8 mouse cellular contexts compared by ENCODE assay signal in genomic region chr13:60176136-60176775, GRCm38 (mm10). TPM values are rescaled to one million over a fixed set of nuclear protein-coding genes. Genes with fewer than 3 reads are reported as not detected.
DNase-seq lines count a peak whose midpoint lies in the region; ATAC-seq and TF ChIP-seq lines count a peak whose summit lies in the region.

No protein-coding gene starts in this region.

- under 1% methylated on average over 82 of the region's 82 CpGs for WGBS in forebrain, embryonic 14.5 days

- no peaks in the 10 kb centered on the region for H3K27me3 ChIP-seq in ES-Bruce4 (ENCODE audit: control insufficient read depth, insufficient read depth, low read length, poor library complexity, severe bottlenecking)
- H3K27me3 ChIP-seq in forebrain, embryonic 14.5 days (replicated peaks; ENCODE audit: control insufficient read depth, insufficient read depth, low read length) = peaks cover 3% of the 10 kb centered on the region; the same call in 1 of the 2 replicates

- peak overlapping the region; percentile 68 for H3K4me3 ChIP-seq in ES-Bruce4 (ENCODE audit: low read depth, low read length)
- peak overlapping the region; percentile 81 for H3K4me3 ChIP-seq in forebrain, embryonic 14.5 days (ENCODE audit: low read depth, low read length)

- peak overlapping the region; percentile 90 for H3K4me2 ChIP-seq in forebrain, embryonic 14.5 days (ENCODE audit: low read length)

- peak overlapping the region; percentile 93 for H3K9ac ChIP-seq in ES-Bruce4 (ENCODE audit: low read depth, poor library complexity, severe bottlenecking)
- H3K9ac ChIP-seq in forebrain, embryonic 14.5 days (ENCODE audit: low read length) = peak overlapping the region; percentile 95

- TF ChIP-seq CTCF in ES-Bruce4 (IDR thresholded peaks at IDR 0.05; ENCODE audit: low read depth, low read length) = no peak

- no peaks in the 10 kb centered on the region for H3K9me3 ChIP-seq in ES-Bruce4 (replicated peaks; ENCODE audit: control insufficient read depth, insufficient read depth, low read length, poor library complexity, severe bottlenecking)
- no peaks in the 10 kb centered on the region for H3K9me3 ChIP-seq in forebrain, embryonic 14.5 days (replicated peaks; ENCODE audit: control insufficient read depth, low read length)

- peak; percentile 57 for DNase-seq in adrenal gland, adult 8-10 months
- DNase-seq in forebrain, embryonic 14.5 days (ENCODE audit: low spot score) = peak; percentile 87
- DNase-seq in heart, postnatal 25 days (ENCODE audit: low spot score) = peak; percentile 16
- DNase-seq in layer of hippocampus, postnatal 10 days (ENCODE audit: low spot score in 2 of 2) = peak; percentile 72 to 82
- DNase-seq in lung, postnatal 14 days = peak; percentile 45
- DNase-seq in right cerebral cortex, postnatal 10 days (ENCODE audit: low spot score in 2 of 2) = peak; percentile 85 to 87
- no peak for DNase-seq in B cell, adult 2 months

- no peak for TF ChIP-seq EP300 in ES-Bruce4 (IDR thresholded peaks at IDR 0.05; ENCODE audit: insufficient read depth, low read depth, low read length)

- H3K36me3 ChIP-seq in ES-Bruce4 (ENCODE audit: control insufficient read depth, insufficient read depth, low read length, poor library complexity, severe bottlenecking) = no peaks in the 10 kb centered on the region
- H3K36me3 ChIP-seq in forebrain, embryonic 14.5 days (ENCODE audit: control insufficient read depth, insufficient read depth, low read length) = no peaks in the 10 kb centered on the region

- H3K27ac ChIP-seq in ES-Bruce4 (ENCODE audit: insufficient read depth, low read length) = no peak overlapping the region
- peak overlapping the region; percentile 96 for H3K27ac ChIP-seq in forebrain, embryonic 14.5 days (ENCODE audit: low read depth, low read length)

- no peak for TF ChIP-seq POLR2A in ES-Bruce4 (IDR thresholded peaks at IDR 0.05; ENCODE audit: insufficient read depth, low read length)

- intact Hi-C loops in heart, postnatal 25 days (cut with DNase I) = loop anchor here (5.0 to 10.0 kb wide), 4 partner anchors 224 to 566 kb away; no protein-coding TSS in a partner anchor

- peak; percentile 52 for ATAC-seq in forebrain, embryonic 14.5 days

- H3K4me1 ChIP-seq in ES-Bruce4 (ENCODE audit: control insufficient read depth, insufficient read depth, low read length) = no peaks in the 10 kb centered on the region
- H3K4me1 ChIP-seq in forebrain, embryonic 14.5 days (ENCODE audit: control insufficient read depth, insufficient read depth, low read length) = peaks cover 25% of the 10 kb centered on the region

RNA-seq across cellular contexts. Expression of gene Gas1, which starts 0.9 kb away (rescaled TPM):
- polyA plus RNA-seq in ES-Bruce4 (2011; ENCODE audit: insufficient read depth, insufficient read length, low read depth, missing spikeins) = 2.6 and 3.5 TPM in 2 replicates
- total RNA-seq in adrenal gland, adult 8-10 months (2022) = 10 to 100 TPM; 32.3 to 57.9 (median 38.8) TPM
- polyA plus RNA-seq in forebrain, embryonic 14.5 days (2014; fragmentation: Nextera tagmentation; extraction: Ambion mirVana) = 30.5 and 40.6 TPM in 2 replicates
- 10 to 100 TPM; 31.5 to 32.9 TPM for total RNA-seq in heart, postnatal 25 days (2021)
- total RNA-seq in layer of hippocampus, postnatal 10 days (2021) = 10 to 100 TPM; 12.9 to 14.0 TPM

Comparison
In these comparisons a context has a peak if more than half of its experiments do, and no peak if none do; other contexts are left out.
1. DNase-seq: peak in adrenal gland, adult 8-10 months (single experiment), forebrain, embryonic 14.5 days (single experiment), heart, postnatal 25 days (single experiment), layer of hippocampus, postnatal 10 days (2 of 2), lung, postnatal 14 days (single experiment) and right cerebral cortex, postnatal 10 days (2 of 2); none in B cell, adult 2 months (0 of 2).